7 mouse cellular contexts compared by ENCODE assay signal in genomic region chr2:69885050-69885449, GRCm38 (mm10). TPM values are rescaled to one million over a fixed set of nuclear protein-coding genes. Genes with fewer than 3 reads are reported as not detected.
DNase-seq lines count a peak whose midpoint lies in the region; ATAC-seq lines count a peak whose summit lies in the region.

No protein-coding gene starts in this region.

- no peaks in the 10 kb centered on the region for H3K27me3 ChIP-seq in erythroblast, embryonic 14.5 days (ENCODE audit: control insufficient read depth)
- H3K27me3 ChIP-seq in limb, embryonic 12.5 days = no peaks in the 10 kb centered on the region
- H3K27me3 ChIP-seq in neural tube, embryonic 14.5 days (ENCODE audit: control insufficient read depth, insufficient read depth, low read length) = no peaks in the 10 kb centered on the region

- H3K36me3 ChIP-seq in erythroblast, embryonic 14.5 days (ENCODE audit: control insufficient read depth) = peaks cover 6% of the 10 kb centered on the region
- H3K36me3 ChIP-seq in limb, embryonic 12.5 days = 0 out of 2 replicates have a peak, but pooled peaks cover 4% of the 10 kb centered on the region
- H3K36me3 ChIP-seq in neural tube, embryonic 14.5 days (ENCODE audit: control insufficient read depth, insufficient read depth, low read length) = no peaks in the 10 kb centered on the region

- H3K27ac ChIP-seq in limb, embryonic 12.5 days = peak overlapping the region; percentile 84
- 0 out of 2 replicates have a peak overlapping the region, but pooled peaks have one; percentile 24 for H3K27ac ChIP-seq in neural tube, embryonic 14.5 days (ENCODE audit: low read depth, low read length)

- peak overlapping the region; percentile 68 for H3K4me2 ChIP-seq in limb, embryonic 12.5 days
- peak overlapping the region; percentile 61 for H3K4me2 ChIP-seq in neural tube, embryonic 14.5 days (ENCODE audit: low read depth, low read length)

- DNase-seq in spleen, adult 12 weeks (ENCODE audit: low spot score) = peak; percentile 15
- DNase-seq in spleen, postnatal 4 days (ENCODE audit: low spot score in 2 of 2) = no peak
- no peak for DNase-seq in layer of hippocampus, postnatal 10 days (ENCODE audit: low spot score in 2 of 2)
- no peak for DNase-seq in embryo, embryonic 10 days (ENCODE audit: low spot score)

- no peaks in the 10 kb centered on the region for H3K9me3 ChIP-seq in erythroblast, embryonic 14.5 days (ENCODE audit: control insufficient read depth, low read length)
- no peaks in the 10 kb centered on the region for H3K9me3 ChIP-seq in limb, embryonic 12.5 days
- no peaks in the 10 kb centered on the region for H3K9me3 ChIP-seq in neural tube, embryonic 14.5 days (ENCODE audit: control insufficient read depth, low read length)

- H3K4me1 ChIP-seq in erythroblast, embryonic 14.5 days (ENCODE audit: control insufficient read depth) = peaks cover 20% of the 10 kb centered on the region
- peaks cover 7% of the 10 kb centered on the region for H3K4me1 ChIP-seq in limb, embryonic 12.5 days (replicated peaks)
- 0 out of 2 replicates have a peak, but pooled peaks cover 4% of the 10 kb centered on the region for H3K4me1 ChIP-seq in neural tube, embryonic 14.5 days (ENCODE audit: control insufficient read depth, insufficient read depth, low read length)

- ATAC-seq in limb, embryonic 12.5 days (ENCODE audit: insufficient number of reproducible peaks, insufficient read depth, low FRiP score, low TSS enrichment, low read depth) = peak; percentile 52; the same call in 1 of the 2 replicates
- peak; percentile 39; the same call in 1 of the 2 replicates for ATAC-seq in neural tube, embryonic 14.5 days (ENCODE audit: low read depth)

- peak overlapping the region; percentile 79 for H3K9ac ChIP-seq in limb, embryonic 12.5 days (replicated peaks)
- H3K9ac ChIP-seq in neural tube, embryonic 14.5 days (replicated peaks; ENCODE audit: low read depth, low read length) = peak overlapping the region; percentile 59

- WGBS in limb, embryonic 12.5 days = 7% methylated on average over 12 of the region's 12 CpGs
- WGBS in neural tube, embryonic 14.5 days = 8% methylated on average over 12 of the region's 12 CpGs

- peak overlapping the region; percentile 89 for H3K4me3 ChIP-seq in erythroblast, embryonic 14.5 days (replicated peaks)
- H3K4me3 ChIP-seq in limb, embryonic 12.5 days (replicated peaks) = peak overlapping the region; percentile 67
- H3K4me3 ChIP-seq in neural tube, embryonic 14.5 days (ENCODE audit: low read depth, low read length) = peak overlapping the region; percentile 52

RNA-seq across cellular contexts. Expression of gene Mettl5, which starts 0.4 kb away (rescaled TPM):
- polyA plus RNA-seq in erythroblast, embryonic 14.5 days (2012) = 11.6 and 13.1 TPM in 2 replicates
- polyA plus RNA-seq in limb, embryonic 12.5 days (2016; fragmentation: Nextera tagmentation; extraction: Ambion mirVana) = 37.6 and 40.3 TPM in 2 replicates
- polyA plus RNA-seq in neural tube, embryonic 14.5 days (2014; fragmentation: Nextera tagmentation; extraction: Ambion mirVana) = 32.3 and 35.9 TPM in 2 replicates
- 10 to 100 TPM; 12.2 to 14.0 TPM for total RNA-seq in layer of hippocampus, postnatal 10 days (2021)

RNA-seq across cellular contexts. Expression of gene Ubr3, which starts 12.0 kb away (rescaled TPM):
- 0.38 and 0.43 TPM in 2 replicates for polyA plus RNA-seq in erythroblast, embryonic 14.5 days (2012)
- polyA plus RNA-seq in limb, embryonic 12.5 days (2016; fragmentation: Nextera tagmentation; extraction: Ambion mirVana) = 15.8 and 19.1 TPM in 2 replicates
- 25.5 and 28.7 TPM in 2 replicates for polyA plus RNA-seq in neural tube, embryonic 14.5 days (2014; fragmentation: Nextera tagmentation; extraction: Ambion mirVana)
- 100 to 1,000 TPM; 125 to 134 TPM for total RNA-seq in layer of hippocampus, postnatal 10 days (2021)

RNA-seq across cellular contexts. Expression of gene Ssb, which starts 23.7 kb away (rescaled TPM):
- 1.2 and 1.5 TPM in 2 replicates for polyA plus RNA-seq in erythroblast, embryonic 14.5 days (2012)
- 365 and 413 TPM in 2 replicates for polyA plus RNA-seq in limb, embryonic 12.5 days (2016; fragmentation: Nextera tagmentation; extraction: Ambion mirVana)
- 248 and 276 TPM in 2 replicates for polyA plus RNA-seq in neural tube, embryonic 14.5 days (2014; fragmentation: Nextera tagmentation; extraction: Ambion mirVana)
- 100 to 1,000 TPM; 135 to 170 TPM for total RNA-seq in layer of hippocampus, postnatal 10 days (2021)

Comparison
In these comparisons a context has a peak if more than half of its experiments do, and no peak if none do; other contexts are left out.
1. RNA of gene Ubr3, which starts 12.0 kb away (polyA plus RNA-seq): 25.5 to 28.7 TPM in neural tube, embryonic 14.5 days and 15.8 to 19.1 TPM in limb, embryonic 12.5 days; 0.38 to 0.43 TPM in erythroblast, embryonic 14.5 days; every median in the first group is over 10 times any median in the second.
2. RNA of gene Ssb, which starts 23.7 kb away (polyA plus RNA-seq): 365 to 413 TPM in limb, embryonic 12.5 days and 248 to 276 TPM in neural tube, embryonic 14.5 days; 1.2 to 1.5 TPM in erythroblast, embryonic 14.5 days; every median in the first group is over 100 times any median in the second.
3. Peak in every context shown above with its lines, with median percentiles within 50 percentile points of each other: H3K4me3 ChIP-seq.